Mouse (Mus musculus) olfactory bulb, adult 2 months (tissue): ENCODE results near the gene Gm20696. TPM values are rescaled to one million over a fixed set of nuclear protein-coding genes. Genes with fewer than 3 reads are reported as not detected.

Source experiments
- H3K27ac ChIP-seq: fragments of 200-500 bp; 2 replicates; pipeline ENCODE4 v1.5.1; 2012; ENCODE audit warnings: low read depth, low read length; ENCODE audit not compliant: insufficient read depth
- H3K4me1 ChIP-seq: fragments of 200-500 bp; 2 replicates; pipeline ENCODE4 v1.6.1; 2012; ENCODE audit warnings: low read length; ENCODE audit not compliant: control insufficient read depth, insufficient read depth
- H3K4me3 ChIP-seq: fragments of 200-500 bp; 2 replicates; pipeline ENCODE4 v1.5.1; 2012; ENCODE audit warnings: mild to moderate bottlenecking, low read depth, low read length, moderate library complexity; ENCODE audit not compliant: insufficient read depth
- CTCF ChIP-seq: fragments of 200-500 bp; IDR thresholded peaks from 2 replicates; pipeline ENCODE4 v1.5.1; 2012; ENCODE audit warnings: low read depth, mild to moderate bottlenecking, low read length, moderate library complexity; ENCODE audit not compliant: insufficient read depth
- POLR2A ChIP-seq: fragments of 200-500 bp; IDR thresholded peaks from 2 replicates; pipeline ENCODE4 v1.6.1; 2012; ENCODE audit warnings: mild to moderate bottlenecking, low read depth, low read length, moderate library complexity; ENCODE audit not compliant: insufficient read depth
- WGBS: fragments of 180-500 bp; shearing (Covaris S2); methylation state at CpG from one replicate; pipeline ENCODE4 v1.1.7; 2018; 5-methylcytosine and 5-hydroxymethylcytosine counted together
- polyA plus RNA-seq: library from polyadenylated mRNA; stranded (reverse); fragments of >200 nt; gene quantifications from 2 replicates; pipeline ENCODE4 v1.2.4, GENCODE M21; 2012; ENCODE audit warnings: low replicate concordance; ENCODE audit not compliant: missing spikeins, insufficient read depth, insufficient read length

Gene Gm20696
- polyA plus RNA-seq, 1 experiment, result not detected

- Histone ChIP-seq H3K27ac (no peak overlapping the region), H3K4me1 (no peaks in the 10 kb centered on the region), H3K4me3 (no peak overlapping the region)
- TF ChIP-seq CTCF (no peak), POLR2A (no peak)
- WGBS, result 76% methylated on average over 2 of the region's 2 CpGs
These were observed 312.3 kb downstream of the Gm20696 start for GRCm38 (mm10) chr6:99354338-99354737.

GRCm38 (mm10) chr6:99353441-99353840 lies 313.2 kb downstream of the Gm20696 start:
- WGBS, result 89% methylated on average over 2 of the region's 2 CpGs
- TF ChIP-seq POLR2A (no peak), CTCF (no peak)

GRCm38 (mm10) chr6:99350566-99350965 lies 316.0 kb downstream of the Gm20696 start:
- no peak overlapping the region for H3K27ac ChIP-seq
- 95% methylated on average over 3 of the region's 3 CpGs for WGBS
- H3K4me3 ChIP-seq, result no peak overlapping the region
- 0 out of 2 replicates have a peak, but pooled peaks cover 2% of the 10 kb centered on the region for H3K4me1 ChIP-seq
- TF ChIP-seq CTCF (no peak), POLR2A (no peak)

More at GRCm38 (mm10) chr6:99353441-99353840, 313.2 kb downstream of the Gm20696 start:
- Histone ChIP-seq H3K27ac (no peak overlapping the region), H3K4me3 (no peak overlapping the region), H3K4me1 (no peaks in the 10 kb centered on the region)

GRCm38 (mm10) chr6:99350156-99350555 lies 316.4 kb downstream of the Gm20696 start:
- Histone ChIP-seq H3K4me1 (0 out of 2 replicates have a peak, but pooled peaks cover 2% of the 10 kb centered on the region), H3K27ac (no peak overlapping the region), H3K4me3 (no peak overlapping the region)
- TF ChIP-seq CTCF (no peak), POLR2A (no peak)
- 94% methylated on average over 5 of the region's 5 CpGs for WGBS

- TF ChIP-seq CTCF, result no peak
- 0 out of 2 replicates have a peak, but pooled peaks cover 2% of the 10 kb centered on the region for H3K4me1 ChIP-seq
- no peak overlapping the region for H3K4me3 ChIP-seq
- H3K27ac ChIP-seq, result no peak overlapping the region
- 56% methylated on average over 10 of the region's 10 CpGs for WGBS
These were observed 318.8 kb downstream of the Gm20696 start for GRCm38 (mm10) chr6:99347836-99348235.

- Histone ChIP-seq H3K27ac (no peak overlapping the region), H3K4me1 (0 out of 2 replicates have a peak, but pooled peaks cover 2% of the 10 kb centered on the region), H3K4me3 (no peak overlapping the region)
- no peak for TF ChIP-seq CTCF
- no peak for TF ChIP-seq POLR2A
- WGBS, result 97% methylated on average over 7 of the region's 7 CpGs
These were observed 321.6 kb downstream of the Gm20696 start for GRCm38 (mm10) chr6:99344966-99345365.

GRCm38 (mm10) chr6:99344357-99344756 lies 322.2 kb downstream of the Gm20696 start:
- no peak for TF ChIP-seq POLR2A
- TF ChIP-seq CTCF, result no peak
- Histone ChIP-seq H3K4me3 (no peak overlapping the region), H3K27ac (no peak overlapping the region), H3K4me1 (0 out of 2 replicates have a peak, but pooled peaks cover 2% of the 10 kb centered on the region)
- 74% methylated on average over 3 of the region's 3 CpGs for WGBS

GRCm38 (mm10) chr6:99343815-99344214 lies 322.8 kb downstream of the Gm20696 start:
- no peak overlapping the region for H3K4me3 ChIP-seq
- TF ChIP-seq CTCF (no peak), POLR2A (no peak)
- 75% methylated on average over 3 of the region's 3 CpGs for WGBS

GRCm38 (mm10) chr6:99342416-99342815 lies 324.2 kb downstream of the Gm20696 start:
- WGBS, result 99% methylated on average over 3 of the region's 3 CpGs
- H3K27ac ChIP-seq, result no peak overlapping the region
- H3K4me3 ChIP-seq, result no peak overlapping the region
- peaks cover 4% of the 10 kb centered on the region; the same call in 1 of the 2 replicates for H3K4me1 ChIP-seq
- TF ChIP-seq POLR2A (no peak), CTCF (no peak)

More at GRCm38 (mm10) chr6:99343815-99344214, 322.8 kb downstream of the Gm20696 start:
- Histone ChIP-seq H3K4me1 (0 out of 2 replicates have a peak, but pooled peaks cover 2% of the 10 kb centered on the region), H3K27ac (no peak overlapping the region)
